Mouse (Mus musculus) stomach, postnatal 0 days (tissue): ENCODE measurements around the gene Cntrob. TPM values are rescaled to one million over a fixed set of nuclear protein-coding genes. Genes with fewer than 3 reads are reported as not detected.

ENCODE experiments used
- ATAC-seq: fragments of 200-750 bp; cut with Nextera tagmentation; 2 replicates; pipeline ENCODE4 v1.8.0; 2017; ENCODE audit not compliant: low FRiP score, low TSS enrichment
- DNase-seq: peaks from one replicate; pipeline ENCODE4 v3.0.0-alpha.2; 2016; ENCODE audit warnings: low spot score
- H3K27ac ChIP-seq: fragments of 300-500 bp; sonication (generic); replicated peaks from 2 replicates; pipeline ENCODE4 v1.5.1; 2014; ENCODE audit warnings: mild to moderate bottlenecking, control low read depth
- H3K27me3 ChIP-seq: fragments of 300-500 bp; sonication (generic); 2 replicates; pipeline ENCODE4 v1.6.1; 2014; ENCODE audit warnings: low read length; ENCODE audit not compliant: control insufficient read depth, insufficient read depth
- H3K36me3 ChIP-seq: fragments of 300-500 bp; sonication (generic); 2 replicates; pipeline ENCODE4 v1.6.1; 2014; ENCODE audit warnings: low read length, mixed read lengths; ENCODE audit not compliant: control insufficient read depth, insufficient read depth
- H3K4me1 ChIP-seq: fragments of 300-500 bp; sonication (generic); replicated peaks from 2 replicates; pipeline ENCODE4 v1.6.1; 2014; ENCODE audit warnings: antibody characterized with exemption; ENCODE audit not compliant: control insufficient read depth, insufficient read depth
- H3K4me2 ChIP-seq: fragments of 300-500 bp; sonication (generic); replicated peaks from 2 replicates; pipeline ENCODE4 v1.6.1; 2014; ENCODE audit warnings: low read depth, mild to moderate bottlenecking, control low read depth, moderate library complexity
- H3K4me3 ChIP-seq: fragments of 300-500 bp; sonication (generic); 2 replicates; pipeline ENCODE4 v1.5.1; 2014; ENCODE audit warnings: low read depth, low read length, control low read depth
- H3K9ac ChIP-seq: fragments of 300-500 bp; sonication (generic); 2 replicates; pipeline ENCODE4 v1.6.1; 2014; ENCODE audit warnings: mild to moderate bottlenecking, low read length, control low read depth, mixed read lengths
- H3K9me3 ChIP-seq: fragments of 300-500 bp; sonication (generic); 2 replicates; pipeline ENCODE4 v1.6.1; 2016; ENCODE audit warnings: low read length; ENCODE audit not compliant: control insufficient read depth
- CTCF ChIP-seq: IDR thresholded peaks from 2 replicates; pipeline ENCODE4 v1.5.1; 2016; ENCODE audit warnings: antibody characterized with exemption, low read depth, mild to moderate bottlenecking, moderate library complexity
- EP300 ChIP-seq: optimal IDR thresholded peaks from 2 replicates; pipeline ENCODE3; 2016; ENCODE audit warnings: antibody characterized with exemption
- WGBS: fragments of 180-500 bp; shearing (Covaris S2); extraction: QIAGEN DNeasy Blood & Tissue Kit; methylation state at CpG from one replicate; pipeline ENCODE4 v1.1.7; 2014; 5-methylcytosine and 5-hydroxymethylcytosine counted together
- polyA plus RNA-seq: library from polyadenylated mRNA; unstranded; fragments of >200 nt; fragmentation: Nextera tagmentation; extraction: Ambion mirVana; gene quantifications from 2 replicates; pipeline ENCODE4 v1.2.1, GENCODE M21; 2015

The Cntrob gene
- polyA plus RNA-seq, 1 experiment from 2014 or later, result 4.9 TPM

DNA sequence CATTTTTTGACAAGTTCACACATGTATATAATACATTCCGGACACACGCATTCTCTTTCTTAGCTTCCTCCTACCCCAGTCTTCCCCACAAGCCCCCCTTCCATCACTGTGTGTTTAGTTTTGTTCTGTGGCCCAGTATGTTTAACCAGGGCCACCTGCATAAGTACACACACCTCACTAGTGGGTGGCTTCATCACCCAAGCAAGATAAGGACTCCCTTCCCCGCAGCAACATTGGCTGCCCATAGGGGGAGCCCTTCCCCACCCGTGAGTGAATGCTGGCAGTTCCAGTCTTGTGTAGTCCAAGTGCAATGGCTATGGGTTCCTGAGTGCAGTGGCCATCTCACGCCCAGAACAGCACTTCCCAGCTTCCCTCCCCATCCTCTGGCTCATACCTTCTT, 65.3 kb downstream of the Cntrob start:
- peak; percentile 87 for ATAC-seq
- H3K36me3 ChIP-seq, result no peaks in the 10 kb centered on the region
- H3K27ac ChIP-seq, result no peak overlapping the region
- peak overlapping the region; percentile 39; the same call in 1 of the 2 replicates for H3K4me2 ChIP-seq
- H3K4me3 ChIP-seq, result peak overlapping the region; percentile 19; the same call in 1 of the 2 replicates
- 39% methylated on average over 5 of the region's 5 CpGs for WGBS
- H3K9ac ChIP-seq, result no peak overlapping the region
- no peaks in the 10 kb centered on the region for H3K4me1 ChIP-seq
- peak; percentile 90 for TF ChIP-seq CTCF
- TF ChIP-seq EP300, result no peak
- peak; percentile 82 for DNase-seq
- H3K9me3 ChIP-seq, result no peaks in the 10 kb centered on the region
- H3K27me3 ChIP-seq, result no peaks in the 10 kb centered on the region

GRCm38 (mm10) chr11:69257807-69258206, 65.8 kb downstream of the Cntrob start:
- 42% methylated on average over 4 of the region's 4 CpGs for WGBS
- H3K9ac ChIP-seq, result no peak overlapping the region
- no peak for DNase-seq
- no peaks in the 10 kb centered on the region for H3K9me3 ChIP-seq
- no peak overlapping the region for H3K27ac ChIP-seq
- no peaks in the 10 kb centered on the region for H3K36me3 ChIP-seq
- peak overlapping the region; percentile 39; the same call in 1 of the 2 replicates for H3K4me2 ChIP-seq
- H3K4me1 ChIP-seq, result no peaks in the 10 kb centered on the region
- peak overlapping the region; percentile 19; the same call in 1 of the 2 replicates for H3K4me3 ChIP-seq
- H3K27me3 ChIP-seq, result no peaks in the 10 kb centered on the region
- peak; percentile 48; the same call in 1 of the 2 replicates for ATAC-seq
- TF ChIP-seq EP300, result no peak
- TF ChIP-seq CTCF, result peak; percentile 76

DNA sequence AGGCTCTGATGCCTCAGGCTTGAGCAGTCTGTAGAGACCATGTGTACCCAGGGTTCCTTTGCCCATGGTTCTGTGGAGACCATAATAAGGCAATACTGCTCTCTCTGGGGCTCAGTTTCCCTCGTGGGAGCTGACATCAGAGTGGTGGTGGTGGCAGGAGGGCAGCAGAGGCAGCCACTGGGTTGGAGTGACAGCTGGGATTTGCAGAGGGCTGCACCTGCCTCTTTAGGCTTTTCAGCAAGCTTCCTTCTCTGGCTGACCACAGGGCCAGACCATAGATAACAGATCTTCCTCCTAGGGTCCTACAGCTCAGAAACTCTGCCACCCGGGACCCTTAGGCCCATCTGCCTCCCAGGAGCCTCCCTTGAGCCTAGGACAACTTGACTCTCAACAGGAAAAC, 66.5 kb downstream of the Cntrob start:
- DNase-seq, result no peak
- Histone ChIP-seq H3K4me3 (no peak overlapping the region), H3K36me3 (no peaks in the 10 kb centered on the region), H3K4me1 (no peaks in the 10 kb centered on the region), H3K27ac (no peak overlapping the region), H3K9me3 (no peaks in the 10 kb centered on the region), H3K27me3 (no peaks in the 10 kb centered on the region), H3K4me2 (no peak overlapping the region), H3K9ac (no peak overlapping the region)
- TF ChIP-seq CTCF, result no peak
- no peak for TF ChIP-seq EP300
- no peak for ATAC-seq
- WGBS, result 66% methylated on average over 2 of the region's 2 CpGs

GRCm38 (mm10) chr11:69254808-69255207, 68.8 kb downstream of the Cntrob start:
- no peak for DNase-seq
- 87% methylated on average over 5 of the region's 5 CpGs for WGBS

DNA sequence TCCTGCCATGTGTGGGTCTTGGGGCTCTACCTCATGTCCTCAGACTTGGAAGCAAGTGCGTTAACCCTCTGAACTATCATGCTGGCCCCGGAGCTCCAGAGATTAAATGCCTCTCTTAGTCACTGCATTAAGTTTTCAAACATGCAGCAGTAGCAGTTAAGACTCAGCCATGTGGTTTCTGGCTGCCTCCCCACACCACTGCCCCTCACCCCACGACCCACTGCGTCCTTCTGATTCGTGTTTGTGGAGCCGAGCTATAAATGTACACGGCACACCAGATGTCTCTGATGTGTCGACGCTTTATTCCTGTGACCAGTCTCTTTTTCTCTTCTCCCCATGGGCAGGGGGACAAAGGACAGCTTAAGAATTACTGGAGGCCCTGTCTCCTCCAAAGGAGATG, 70.4 kb downstream of the Cntrob start:
- TF ChIP-seq CTCF (no peak), EP300 (no peak)
- peak overlapping the region; percentile 56; the same call in 1 of the 2 replicates for H3K27ac ChIP-seq
- no peaks in the 10 kb centered on the region for H3K4me1 ChIP-seq
- WGBS, result 34% methylated on average over 9 of the region's 9 CpGs
- H3K9ac ChIP-seq, result no peak overlapping the region
- DNase-seq (no peak), ATAC-seq (no peak; the same call in 1 of the 2 replicates)
- H3K36me3 ChIP-seq, result no peaks in the 10 kb centered on the region
- no peak overlapping the region for H3K4me2 ChIP-seq
- H3K4me3 ChIP-seq, result no peak overlapping the region
- H3K9me3 ChIP-seq, result no peaks in the 10 kb centered on the region
- no peaks in the 10 kb centered on the region for H3K27me3 ChIP-seq

More at GRCm38 (mm10) chr11:69254808-69255207, 68.8 kb downstream of the Cntrob start:
- Histone ChIP-seq H3K4me2 (no peak overlapping the region), H3K36me3 (no peaks in the 10 kb centered on the region), H3K4me1 (no peaks in the 10 kb centered on the region), H3K27me3 (no peaks in the 10 kb centered on the region), H3K4me3 (no peak overlapping the region), H3K9ac (no peak overlapping the region), H3K9me3 (no peaks in the 10 kb centered on the region), H3K27ac (no peak overlapping the region)
- ATAC-seq, result no peak
- TF ChIP-seq CTCF (no peak), EP300 (no peak)

DNA sequence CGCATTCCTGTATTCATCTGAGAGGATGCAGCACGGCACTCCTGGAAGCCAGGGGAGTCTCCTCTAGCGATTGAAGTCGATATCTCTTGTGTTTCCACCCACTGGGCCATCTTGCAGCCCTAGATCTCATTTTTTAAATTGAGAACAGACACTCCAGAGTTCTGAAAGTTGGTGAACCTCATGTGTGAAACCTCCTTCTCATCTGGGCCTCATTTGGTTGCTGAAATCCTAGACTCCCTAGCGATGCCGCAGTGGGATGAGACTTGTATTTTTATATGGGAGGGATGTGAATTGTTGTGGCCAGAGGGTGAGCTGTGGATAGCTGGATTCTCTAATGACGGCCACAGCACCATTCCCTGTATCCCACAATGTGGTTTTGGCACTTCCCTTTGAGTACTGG, 71.6 kb downstream of the Cntrob start:
- Histone ChIP-seq H3K27ac (no peak overlapping the region), H3K9ac (no peak overlapping the region), H3K4me2 (no peak overlapping the region), H3K4me1 (no peaks in the 10 kb centered on the region), H3K9me3 (no peaks in the 10 kb centered on the region), H3K4me3 (no peak overlapping the region), H3K36me3 (no peaks in the 10 kb centered on the region), H3K27me3 (no peaks in the 10 kb centered on the region)
- 81% methylated on average over 7 of the region's 7 CpGs for WGBS
- DNase-seq (no peak), ATAC-seq (no peak)
- TF ChIP-seq CTCF (no peak), EP300 (no peak)
